Mouse (Mus musculus): Measurements from ENCODE around the gene Sox30.

GRCm38 (mm10) chr11:46031470-46031869, 51.4 kb downstream of the Sox30 start:
- TF ChIP-seq CTCF (IDR thresholded peaks at IDR 0.05; ENCODE audit: insufficient read depth, low read depth, low read length) (no peak), POLR2A (IDR thresholded peaks at IDR 0.05; ENCODE audit: insufficient read depth, low read depth, low read length) (no peak)
